Mouse (Mus musculus) Patski (cell line): ENCODE measurements around the gene Adarb2. TPM values are rescaled to one million over a fixed set of nuclear protein-coding genes. Genes with fewer than 3 reads are reported as not detected.
"Not testable (repeated sequence)": the region's sequence is repeated elsewhere in the genome, so short reads cannot be mapped to it uniquely, and the experiment has no call there.

ENCODE experiments used
- ATAC-seq: fragments of 100-300 bp; one replicate; pipeline ENCODE4 v1.8.0; 2021
- CTCF ChIA-PET: fragments of 350-600 bp; sonication (Branson Sonifier 250); formaldehyde crosslinking; loops from one replicate; lab custom pipeline; 2022; ENCODE audit warnings: inconsistent platforms; lab: Charles Lee
- POLR2A ChIA-PET: fragments of 350-600 bp; sonication (Branson Sonifier 250); formaldehyde crosslinking; loops from one replicate; lab custom pipeline; 2022; ENCODE audit warnings: antibody characterized with exemption, inconsistent platforms; lab: Charles Lee
- DNase-seq: peaks from one replicate; pipeline ENCODE4 v3.0.0-alpha.2; 2011; ENCODE audit warnings: low read depth, low spot score
- H3K27me3 ChIP-seq: fragments of 371-371 bp; one replicate; pipeline ENCODE4 v1.5.1; 2021
- CTCF ChIP-seq: fragments of 100-300 bp; IDR thresholded peaks from one replicate; pipeline ENCODE4 v1.5.1; 2021
- in situ Hi-C: fragments of 300-500 bp; cut with MboI; formaldehyde crosslinking; loops from 3 replicates; pipeline ENCODE4 v1.11.1; 2018; ENCODE audit warnings: low pct_unique_long_range_greater_than_20kb, mixed read lengths
- polyA plus RNA-seq: library from polyadenylated mRNA; unstranded; gene quantifications from one replicate; pipeline ENCODE4 v1.2.3, GENCODE M21; 2021

Adarb2 gene
- polyA plus RNA-seq, 1 experiment from 2014 or later: 0.01 TPM

GRCm38 (mm10) chr13:8596977-8597646, 394.4 kb downstream of the Adarb2 start:
- ATAC-seq (no peak), DNase-seq (no peak)
- in situ Hi-C loops: no loop called here
- POLR2A ChIA-PET: no interaction called here
- no peaks in the 10 kb centered on the region for H3K27me3 ChIP-seq
- TF ChIP-seq CTCF: no peak
- CTCF ChIA-PET: no interaction called here

GRCm38 (mm10) chr13:8597647-8598017, 395.0 kb downstream of the Adarb2 start:
- no peaks in the 10 kb centered on the region for H3K27me3 ChIP-seq
- DNase-seq (no peak), ATAC-seq (no peak)
- TF ChIP-seq CTCF: no peak
- POLR2A ChIA-PET: no interaction called here
- in situ Hi-C loops: no loop called here
- CTCF ChIA-PET: no interaction called here

- ATAC-seq (no peak), DNase-seq (no peak)
- in situ Hi-C loops: no loop called here
- peaks cover 5% of the 10 kb centered on the region for H3K27me3 ChIP-seq
- POLR2A ChIA-PET: no interaction called here
- CTCF ChIA-PET: interaction anchor here (2.0 kb wide), 1 partner anchor 14 kb away, joined by 4 read pairs; no protein-coding TSS in a partner anchor
- TF ChIP-seq CTCF: no peak
These were observed 403.0 kb downstream of the Adarb2 start for GRCm38 (mm10) chr13:8605645-8606044.

GRCm38 (mm10) chr13:8608040-8608439, 405.4 kb downstream of the Adarb2 start:
- ATAC-seq (no peak), DNase-seq (no peak)
- POLR2A ChIA-PET: no interaction called here
- in situ Hi-C loops: no loop called here
- peaks cover 13% of the 10 kb centered on the region for H3K27me3 ChIP-seq
- TF ChIP-seq CTCF: no peak
- CTCF ChIA-PET: no interaction called here

GRCm38 (mm10) chr13:8608918-8609317, 406.3 kb downstream of the Adarb2 start:
- ATAC-seq, in situ Hi-C loops, POLR2A ChIA-PET, DNase-seq: not testable (repeated sequence)
- CTCF ChIA-PET: interaction anchor here (1.0 kb wide), 1 partner anchor 18 kb away, joined by 3 read pairs; no protein-coding TSS in a partner anchor
- peaks cover 11% of the 10 kb centered on the region for H3K27me3 ChIP-seq

- DNase-seq: no peak
- ChIA-PET POLR2A (no interaction called here), CTCF (no interaction called here)
- in situ Hi-C loops: no loop called here
- peaks cover 8% of the 10 kb centered on the region for H3K27me3 ChIP-seq
- no peak for TF ChIP-seq CTCF
- ATAC-seq: no peak
These were observed 408.3 kb downstream of the Adarb2 start for GRCm38 (mm10) chr13:8610956-8611355.

- in situ Hi-C loops: no loop called here
- DNase-seq: no peak
- ATAC-seq: no peak
- no peak for TF ChIP-seq CTCF
- CTCF ChIA-PET: no interaction called here
- peaks cover 8% of the 10 kb centered on the region for H3K27me3 ChIP-seq
- POLR2A ChIA-PET: interaction anchor here (0.6 kb wide), 1 partner anchor 139 kb away, joined by 3 read pairs; no protein-coding TSS in a partner anchor
These were observed 410.1 kb downstream of the Adarb2 start for GRCm38 (mm10) chr13:8612618-8613391.

GRCm38 (mm10) chr13:8616685-8617084, 414.0 kb downstream of the Adarb2 start:
- in situ Hi-C loops: no loop called here
- ChIA-PET CTCF (no interaction called here), POLR2A (no interaction called here)
- ATAC-seq (no peak), DNase-seq (no peak)
- H3K27me3 ChIP-seq: peaks cover 10% of the 10 kb centered on the region
- no peak for TF ChIP-seq CTCF

- POLR2A ChIA-PET: no interaction called here
- CTCF ChIA-PET: interaction anchor here (1.2 kb wide), 1 partner anchor 21 kb away, joined by 3 read pairs; no protein-coding TSS in a partner anchor
- no peak for ATAC-seq
- H3K27me3 ChIP-seq: peaks cover 26% of the 10 kb centered on the region
- no peak for TF ChIP-seq CTCF
- DNase-seq: no peak
- in situ Hi-C loops: no loop called here
These were observed 419.6 kb downstream of the Adarb2 start for GRCm38 (mm10) chr13:8622263-8622662.

GRCm38 (mm10) chr13:8629565-8629964, 426.9 kb downstream of the Adarb2 start:
- CTCF ChIA-PET: no interaction called here
- POLR2A ChIA-PET: no interaction called here

GRCm38 (mm10) chr13:8631618-8632017, 429.0 kb downstream of the Adarb2 start:
- DNase-seq (no peak), ATAC-seq (no peak)
- H3K27me3 ChIP-seq: peaks cover 38% of the 10 kb centered on the region
- in situ Hi-C loops: no loop called here
- ChIA-PET CTCF (no interaction called here), POLR2A (no interaction called here)
- TF ChIP-seq CTCF: no peak

More at GRCm38 (mm10) chr13:8629565-8629964, 426.9 kb downstream of the Adarb2 start:
- ATAC-seq: no peak
- peaks cover 49% of the 10 kb centered on the region for H3K27me3 ChIP-seq
- in situ Hi-C loops: no loop called here
- TF ChIP-seq CTCF: no peak
- DNase-seq: no peak
